Mouse (Mus musculus) layer of hippocampus, adult 18-20 months (tissue): ENCODE measurements at regions not wholly inside any gene's neighbourhood (a gene's known extent, or its start where the extent isn't known, plus 50 kb on each side); places are given as distances from the start of the nearest gene placed in this dataset.

ENCODE experiments used
- DNase-seq, 2 experiments: peaks; one replicate each; pipeline ENCODE4 v3.0.0; 2022; ENCODE audit warnings: low spot score in 2 of 2

DNA sequence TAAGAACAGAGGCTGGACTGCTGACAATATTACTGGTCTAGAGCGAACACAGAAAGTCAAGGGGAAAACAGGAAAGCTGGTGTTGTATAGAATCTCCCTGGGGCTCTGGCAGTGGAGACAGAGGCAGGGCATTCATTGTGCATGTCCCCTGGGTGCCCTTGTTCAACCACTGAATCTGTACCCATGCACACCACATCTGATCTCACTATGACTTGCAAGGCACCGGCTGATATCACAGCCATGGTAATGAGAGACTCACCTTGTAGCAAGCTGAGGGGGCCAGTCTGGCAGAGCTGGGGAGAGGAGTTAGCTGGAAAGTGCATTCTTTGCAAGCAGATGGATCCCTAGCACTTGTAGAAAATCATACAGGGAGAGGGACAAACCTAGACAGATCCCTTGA lies 522.5 kb downstream of the 1700129C05Rik start:
- no peak for DNase-seq

- peak in 1 of 2 experiments; percentile 4 for DNase-seq
Measured at GRCm38 (mm10) chr14:58617656-58618055, 525.0 kb downstream of the 1700129C05Rik start.

DNA sequence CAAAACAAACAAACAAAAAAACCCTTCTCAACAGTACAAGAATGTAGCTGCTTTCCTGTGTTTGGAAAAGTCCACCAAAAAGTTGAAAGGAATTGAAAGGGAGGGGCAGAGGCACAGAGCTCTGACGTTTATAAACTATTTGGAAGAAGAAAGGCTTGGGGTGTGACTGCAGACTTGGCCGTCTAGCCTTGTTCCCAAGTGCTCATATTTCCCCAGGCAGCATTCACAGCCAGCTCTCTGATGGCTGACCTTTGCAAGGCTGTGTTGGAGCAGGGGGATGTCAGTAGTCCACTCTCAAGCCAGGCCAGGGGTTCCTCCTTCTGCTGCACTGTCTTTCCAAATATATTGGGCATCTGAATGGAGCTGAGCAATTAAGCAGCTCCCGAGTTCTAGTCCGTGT lies 534.5 kb downstream of the 1700129C05Rik start:
- DNase-seq, result no peak

DNA sequence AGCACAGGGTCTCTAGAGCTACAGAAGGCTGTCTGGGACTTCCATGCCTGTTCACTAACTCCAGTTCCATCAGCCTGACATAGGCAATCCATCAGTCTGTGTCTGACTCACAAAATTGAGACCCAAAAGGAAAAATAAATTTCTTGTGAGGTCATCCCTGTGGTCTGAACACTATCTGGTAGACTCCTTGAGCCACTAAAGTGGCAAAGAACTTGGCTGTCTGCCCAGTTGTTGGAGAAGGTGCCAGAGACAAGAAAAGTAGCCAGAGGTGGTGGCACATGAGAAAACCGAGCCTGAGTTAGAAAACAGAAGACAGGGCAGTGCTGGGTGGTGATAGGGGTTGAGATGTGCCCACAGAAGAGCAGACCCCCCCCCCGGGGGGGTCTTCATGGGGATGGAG lies 535.0 kb downstream of the 1700129C05Rik start:
- no peak for DNase-seq

DNA sequence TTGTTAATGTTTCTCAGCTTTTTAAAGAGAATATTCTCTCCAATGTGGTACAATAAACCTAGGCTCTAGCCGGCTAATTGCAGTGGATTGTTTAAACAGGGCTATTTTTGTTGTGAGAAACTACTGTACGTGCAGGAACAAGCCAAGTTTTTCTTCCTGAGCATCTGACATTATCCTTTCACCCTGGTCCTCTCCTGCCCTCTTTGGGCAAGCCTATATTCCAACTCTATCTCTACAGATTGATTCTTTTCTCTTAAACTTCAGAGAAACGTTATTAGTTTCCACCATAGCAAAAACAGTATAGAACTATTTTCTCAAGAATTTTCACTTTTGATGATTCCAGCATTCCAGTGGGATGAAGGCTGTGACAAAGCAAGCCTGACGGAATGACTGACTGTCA lies 535.2 kb downstream of the Fgf9 start:
- no peak for DNase-seq

DNA sequence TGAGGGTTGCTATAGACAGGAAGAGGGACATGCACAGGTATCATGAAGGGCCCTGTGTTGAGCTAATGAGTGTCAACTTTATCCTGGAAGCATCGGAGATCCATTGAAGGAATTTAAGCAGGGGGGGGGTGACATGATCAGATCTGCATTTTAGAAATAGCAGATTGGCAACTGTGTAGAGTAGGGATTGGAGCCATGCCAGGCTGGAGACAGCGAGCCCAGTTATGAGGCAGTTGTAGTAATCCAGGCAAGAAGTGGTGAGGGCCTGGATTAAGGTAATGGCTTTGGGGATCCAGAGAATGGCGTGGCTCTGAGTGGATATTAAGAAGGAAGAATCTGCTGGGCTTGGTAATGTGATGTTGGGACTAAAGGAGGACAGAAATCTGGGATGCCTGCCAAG lies 528.5 kb downstream of the Fgf9 start:
- peak in 1 of 2 experiments; percentile 11 for DNase-seq

GRCm38 (mm10) chr14:58597810-58598209 lies 527.5 kb downstream of the Fgf9 start:
- no peak for DNase-seq

DNA sequence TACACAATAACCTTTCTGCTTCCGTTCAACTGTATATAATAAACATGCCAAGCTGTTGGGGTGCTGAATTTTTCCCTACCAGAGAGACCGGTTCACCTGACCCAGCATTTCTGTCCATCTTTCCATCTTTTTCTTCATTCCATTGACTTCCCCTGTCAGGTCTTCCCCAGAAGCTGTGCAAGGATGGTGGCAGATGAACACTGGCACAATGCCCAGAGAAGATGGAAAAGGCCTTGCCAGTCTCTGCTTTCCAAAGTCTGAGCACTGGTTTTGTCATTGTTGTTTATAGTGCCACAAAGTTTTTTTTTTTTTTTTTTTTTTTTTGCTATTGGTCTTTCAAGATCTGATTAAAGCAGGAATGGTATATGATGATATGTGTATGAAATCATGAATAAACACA lies 526.6 kb downstream of the Fgf9 start:
- DNase-seq, result no peak

DNA sequence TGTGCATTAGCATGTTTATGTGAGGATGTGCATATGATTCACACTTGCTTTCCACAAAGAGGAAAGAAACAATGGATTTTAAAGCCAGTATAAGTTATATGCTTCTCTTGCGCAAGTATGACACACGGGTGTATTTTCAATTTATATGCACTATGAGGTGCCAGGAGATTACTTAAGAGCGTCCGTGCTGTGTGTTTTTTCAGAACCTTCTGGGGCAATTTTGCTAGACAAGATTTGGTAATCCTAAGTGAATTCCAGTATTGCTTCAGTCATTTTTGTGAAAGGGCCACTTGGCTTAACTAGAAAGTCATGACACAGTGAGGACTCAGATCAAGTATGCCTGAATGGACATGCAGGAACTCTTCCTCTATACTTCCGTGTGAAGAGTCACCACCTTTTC lies 511.5 kb downstream of the Fgf9 start:
- no peak for DNase-seq

GRCm38 (mm10) chr14:58570021-58570420 lies 499.7 kb downstream of the Fgf9 start:
- DNase-seq, result no peak

GRCm38 (mm10) chr14:58567472-58567871 lies 497.1 kb downstream of the Fgf9 start:
- no peak for DNase-seq

DNA sequence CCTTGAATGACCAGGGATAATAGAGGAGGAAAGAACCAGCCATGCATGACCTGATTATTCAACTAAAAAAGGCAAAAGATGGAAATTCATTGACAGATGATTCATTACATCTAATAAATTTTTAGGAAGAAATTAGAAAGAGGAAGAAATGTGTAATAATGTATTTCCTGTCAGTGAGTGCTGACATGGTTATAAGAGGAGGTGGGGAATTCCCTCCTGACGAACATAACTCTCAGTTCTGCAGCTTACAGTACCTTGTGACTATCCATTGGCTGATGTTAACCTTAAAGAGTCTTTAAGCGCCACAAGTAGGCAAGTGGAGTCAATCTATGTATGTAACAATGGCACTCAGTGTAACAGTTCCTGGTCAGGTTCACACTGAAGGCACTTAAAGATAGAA lies 492.7 kb downstream of the Fgf9 start:
- no peak for DNase-seq

GRCm38 (mm10) chr14:58550785-58551184 lies 480.4 kb downstream of the Fgf9 start:
- no peak for DNase-seq

DNA sequence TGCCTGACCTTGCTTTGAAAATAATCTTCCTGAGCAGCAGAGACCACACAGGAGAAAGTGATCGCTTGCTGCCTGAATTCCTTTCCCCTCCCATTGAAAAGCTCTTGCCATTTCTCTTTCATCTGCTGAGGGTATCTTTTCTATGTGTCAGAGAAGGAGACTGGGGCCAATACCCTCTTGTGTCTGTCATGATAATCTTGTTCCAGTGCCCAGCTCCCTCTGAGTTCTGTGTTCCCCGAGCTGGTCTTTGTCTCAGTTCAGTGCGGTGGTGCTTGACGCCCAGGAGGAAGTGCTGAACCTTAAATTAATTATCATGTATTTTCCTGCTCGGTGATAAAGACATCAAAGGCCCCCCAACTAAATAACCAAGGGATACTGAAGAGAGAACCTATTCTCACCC lies 475.4 kb downstream of the Fgf9 start:
- DNase-seq, result no peak

DNA sequence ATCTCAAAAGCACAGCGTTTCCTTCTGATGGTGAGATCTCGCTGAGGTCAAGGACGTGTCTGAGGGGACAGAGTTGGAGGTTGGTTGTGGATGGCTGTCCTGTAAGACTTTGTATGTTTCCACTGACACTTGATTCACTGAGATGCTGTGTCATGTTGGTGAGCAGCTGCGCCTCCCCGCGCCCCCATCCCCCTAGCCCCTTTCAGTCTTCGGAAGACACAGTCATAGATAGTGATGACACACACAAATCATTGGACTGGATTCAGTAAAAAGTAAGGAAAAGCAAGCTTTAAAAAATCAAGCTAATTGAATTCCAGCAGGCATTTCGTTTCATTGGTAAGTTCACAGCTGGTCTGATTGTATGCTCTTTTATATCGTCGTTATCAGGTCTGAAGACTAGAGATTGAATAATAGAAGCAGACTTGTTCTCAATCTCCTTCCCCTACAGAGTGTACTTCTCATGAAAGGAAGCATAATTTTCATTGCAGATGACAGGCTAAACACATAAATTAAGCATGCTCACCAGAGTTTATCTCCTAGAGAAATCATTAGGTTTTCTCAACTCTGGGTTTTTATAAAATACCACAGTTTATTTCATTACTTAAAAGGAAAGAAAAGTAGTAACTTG lies 472.9 kb downstream of the Fgf9 start:
- no peak for DNase-seq

GRCm38 (mm10) chr14:58538135-58538534 lies 467.8 kb downstream of the Fgf9 start:
- DNase-seq, result no peak

DNA sequence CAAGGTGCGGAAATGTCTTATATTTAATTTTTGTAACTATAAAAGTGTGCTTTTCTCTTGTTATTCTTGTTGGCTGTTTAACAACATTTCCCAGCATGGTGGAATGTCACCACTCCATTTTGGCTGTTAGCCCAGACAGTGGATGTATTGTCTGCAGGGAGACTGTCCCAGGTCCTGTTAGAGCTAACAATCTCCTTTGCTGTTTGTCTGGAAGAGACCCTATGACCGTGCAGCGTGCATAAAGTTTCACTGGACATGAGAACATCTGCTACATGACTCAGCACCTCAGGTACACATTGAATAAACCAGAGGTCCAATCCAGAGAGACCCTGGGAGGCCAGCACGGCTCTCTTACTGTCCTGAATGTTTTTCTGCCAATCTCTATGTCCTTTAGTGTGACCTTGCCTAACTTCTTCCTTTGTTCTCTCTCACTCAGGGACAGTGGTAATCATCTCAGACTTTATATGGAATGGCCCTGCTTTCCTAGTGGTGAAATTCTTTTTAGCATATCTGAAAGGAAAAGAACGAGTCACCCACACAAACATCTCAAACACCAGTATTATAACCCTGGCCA lies 450.7 kb downstream of the Fgf9 start:
- DNase-seq, result no peak

- no peak for DNase-seq
Measured at GRCm38 (mm10) chr14:58520384-58520783, 450.0 kb downstream of the Fgf9 start.

DNA sequence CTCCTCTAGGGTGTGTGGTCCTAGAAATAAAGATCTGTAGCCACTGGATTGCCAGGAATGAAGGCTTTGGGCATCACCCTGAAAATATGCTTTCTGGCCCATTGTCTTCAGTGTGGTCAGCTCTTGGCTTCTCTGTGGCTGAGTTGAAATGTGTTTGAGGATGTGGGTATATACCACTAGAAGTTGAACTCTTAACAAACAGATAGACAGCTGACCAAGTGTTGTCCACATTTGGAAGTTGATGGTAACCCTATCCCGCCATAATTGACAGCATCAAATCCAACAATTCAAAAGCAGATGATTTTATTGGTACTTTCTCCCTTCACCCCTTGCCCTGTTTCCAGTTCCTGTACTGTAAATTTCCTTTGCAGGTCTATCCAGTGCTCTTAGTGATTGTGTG lies 448.7 kb downstream of the Fgf9 start:
- DNase-seq, result no peak

GRCm38 (mm10) chr14:58516543-58516942 lies 446.2 kb downstream of the Fgf9 start:
- no peak for DNase-seq

DNA sequence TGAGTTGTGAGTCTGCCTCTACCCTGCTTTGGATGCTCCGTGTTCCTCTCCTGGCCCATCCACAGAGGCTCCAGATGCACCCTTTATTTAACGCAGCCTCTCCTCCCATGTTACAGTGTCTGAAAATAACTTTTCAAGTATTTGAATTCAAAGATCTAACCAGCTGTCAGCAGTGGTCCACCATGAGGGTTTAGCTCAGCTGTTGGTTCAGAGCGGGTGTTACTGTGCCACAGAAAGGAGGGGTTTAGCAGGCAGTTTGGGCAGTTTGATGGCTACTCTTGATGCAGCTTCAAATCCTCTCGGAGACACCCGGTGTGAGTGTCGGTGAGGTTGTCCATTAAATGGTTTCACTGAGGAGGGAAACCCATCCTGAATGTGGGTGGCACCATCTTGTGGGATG lies 441.8 kb downstream of the Fgf9 start:
- no peak for DNase-seq

DNA sequence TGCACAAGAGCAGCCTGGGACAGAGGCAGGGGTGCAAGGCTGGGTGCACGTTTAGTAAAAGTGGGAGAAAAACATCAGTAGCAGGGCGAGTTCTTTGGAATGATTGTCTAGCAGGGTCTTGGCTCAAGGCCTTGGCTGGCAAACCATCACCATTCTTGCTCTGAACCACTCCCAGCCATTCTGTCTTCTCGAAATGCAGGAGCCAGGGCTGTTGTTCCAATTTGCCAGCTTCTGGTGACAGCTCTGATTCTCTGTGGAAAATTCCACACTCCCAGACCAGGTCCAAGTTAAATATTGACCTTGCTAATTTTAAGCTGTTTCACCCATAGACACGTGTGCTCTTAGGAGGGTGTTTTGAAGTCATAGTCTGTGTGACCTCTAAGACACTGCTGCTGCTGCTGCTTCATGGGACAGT lies 441.2 kb downstream of the Fgf9 start:
- no peak for DNase-seq

GRCm38 (mm10) chr14:58510790-58511189 lies 440.4 kb downstream of the Fgf9 start:
- no peak for DNase-seq

- no peak for DNase-seq
Measured at GRCm38 (mm10) chr14:58509106-58509505, 438.8 kb downstream of the Fgf9 start.
